Mouse (Mus musculus): Measurements from ENCODE around the gene Camsap1. TPM values are rescaled to one million over a fixed set of nuclear protein-coding genes. Genes with fewer than 3 reads are reported as not detected.

The Camsap1 gene
- total RNA-seq, 2 experiments from 2014 or later: 34.3 to 34.9 TPM

- intact Hi-C loops (cut with DNase I): no loop called here
- no peak for DNase-seq
Measured at GRCm38 (mm10) chr2:25898970-25899369, 84.1 kb downstream of the Camsap1 start.

- intact Hi-C loops (cut with DNase I): no loop called here
Measured at GRCm38 (mm10) chr2:25892440-25892839, 90.6 kb downstream of the Camsap1 start.

GRCm38 (mm10) chr2:25888144-25888543 lies 94.9 kb downstream of the Camsap1 start:
- intact Hi-C loops (cut with DNase I): no loop called here
- DNase-seq: no peak

More at GRCm38 (mm10) chr2:25892440-25892839, 90.6 kb downstream of the Camsap1 start:
- DNase-seq: no peak

GRCm38 (mm10) chr2:25887226-25887625 lies 95.9 kb downstream of the Camsap1 start:
- no peak for DNase-seq
- intact Hi-C loops (cut with DNase I): no loop called here

- intact Hi-C loops (cut with DNase I): no loop called here
- no peak for DNase-seq
Measured at GRCm38 (mm10) chr2:25884756-25885155, 98.3 kb downstream of the Camsap1 start.

- DNase-seq: no peak
- intact Hi-C loops (cut with DNase I): no loop called here
Measured at GRCm38 (mm10) chr2:25882276-25882675, 100.8 kb downstream of the Camsap1 start.

GRCm38 (mm10) chr2:25879061-25879460 lies 104.0 kb downstream of the Camsap1 start:
- no peak for DNase-seq
- intact Hi-C loops (cut with DNase I): no loop called here

GRCm38 (mm10) chr2:25878516-25878915 lies 104.6 kb downstream of the Camsap1 start:
- DNase-seq: no peak
- intact Hi-C loops (cut with DNase I): no loop called here

- DNase-seq: no peak
- intact Hi-C loops (cut with DNase I): no loop called here
Measured at GRCm38 (mm10) chr2:25877736-25878268, 105.3 kb downstream of the Camsap1 start.

GRCm38 (mm10) chr2:25877250-25877735 lies 105.8 kb downstream of the Camsap1 start:
- DNase-seq: no peak
- intact Hi-C loops (cut with DNase I): no loop called here

Other genes starting within 250 kb of the Camsap1 start
- gene Obp2b, start 246.3 kb downstream of the Camsap1 start, total RNA-seq (2021): not detected
- gene Lcn3, start 217.7 kb downstream of the Camsap1 start, total RNA-seq (2021): not detected
- not detected for gene Lcn11, start 206.3 kb downstream of the Camsap1 start, total RNA-seq (2021)
- gene Gm13539, start 201.0 kb downstream of the Camsap1 start, total RNA-seq (2021): not detected
- gene Glt6d1, start 167.4 kb downstream of the Camsap1 start, total RNA-seq (2021): not detected
- gene Lcn9, start 160.1 kb downstream of the Camsap1 start, total RNA-seq (2021): not detected
- not detected for gene Sohlh1, start 136.0 kb downstream of the Camsap1 start, total RNA-seq (2021)
- under 1 TPM in 1 of 2 experiments, not detected in 1; 0.20 TPM for gene Kcnt1, start 119.5 kb downstream of the Camsap1 start, total RNA-seq (2021)
- 100 to 1,000 TPM; 197 to 239 TPM for gene Ubac1, start 38.5 kb upstream of the Camsap1 start, total RNA-seq (2021)
- 10 to 100 TPM; 16.3 to 27.7 TPM for gene Nacc2, start 139.9 kb upstream of the Camsap1 start, total RNA-seq (2021)
- not detected for gene Lhx3, start 225.0 kb upstream of the Camsap1 start, total RNA-seq (2021)